Mouse (Mus musculus) lung, postnatal 0 days (tissue): ENCODE measurements around the gene Selenos. TPM values are rescaled to one million over a fixed set of nuclear protein-coding genes. Genes with fewer than 3 reads are reported as not detected.
A peak's percentile ranks its signal among the peaks of the same experiment; 100 is the strongest.

Experiments
- ATAC-seq: fragments of 200-750 bp; cut with Nextera tagmentation; 2 replicates; pipeline ENCODE4 v1.8.0; 2017; ENCODE audit warnings: moderate library complexity
- DNase-seq: peaks from one replicate; pipeline ENCODE4 v3.0.0-alpha.2; 2016; ENCODE audit warnings: low spot score
- H3K27ac ChIP-seq: fragments of 300-500 bp; sonication (generic); 2 replicates; pipeline ENCODE4 v1.5.1; 2014; ENCODE audit warnings: antibody characterized with exemption, mild to moderate bottlenecking, low read length, mixed read lengths
- H3K27me3 ChIP-seq: fragments of 300-500 bp; sonication (generic); replicated peaks from 2 replicates; pipeline ENCODE4 v1.6.1; 2014; ENCODE audit warnings: low read length, mixed read lengths; ENCODE audit not compliant: insufficient read depth
- H3K36me3 ChIP-seq: fragments of 300-500 bp; sonication (generic); 2 replicates; pipeline ENCODE4 v1.6.1; 2014; ENCODE audit warnings: low read length, mixed read lengths; ENCODE audit not compliant: insufficient read depth
- H3K4me1 ChIP-seq: fragments of 300-500 bp; sonication (generic); 2 replicates; pipeline ENCODE4 v1.6.1; 2014; ENCODE audit warnings: antibody characterized with exemption, low read depth, low read length, mixed read lengths; ENCODE audit not compliant: insufficient read depth
- H3K4me2 ChIP-seq: fragments of 300-500 bp; sonication (generic); replicated peaks from 2 replicates; pipeline ENCODE4 v1.6.1; 2014; ENCODE audit warnings: low read depth, mild to moderate bottlenecking, low read length, moderate library complexity, mixed read lengths
- H3K4me3 ChIP-seq: fragments of 300-500 bp; sonication (generic); 2 replicates; pipeline ENCODE4 v1.5.1; 2014; ENCODE audit warnings: low read depth, low read length
- H3K9ac ChIP-seq: fragments of 300-500 bp; sonication (generic); replicated peaks from 2 replicates; pipeline ENCODE4 v1.6.1; 2014; ENCODE audit warnings: low read depth, mild to moderate bottlenecking
- H3K9me3 ChIP-seq: fragments of 300-500 bp; sonication (generic); 2 replicates; pipeline ENCODE4 v1.6.1; 2016; ENCODE audit warnings: low read length, mixed read lengths
- CTCF ChIP-seq: IDR thresholded peaks from 2 replicates; pipeline ENCODE4 v1.5.1; 2016; ENCODE audit warnings: antibody characterized with exemption, mild to moderate bottlenecking
- EP300 ChIP-seq: IDR thresholded peaks from 2 replicates; pipeline ENCODE4 v1.6.1; 2016; ENCODE audit warnings: antibody characterized with exemption, mild to moderate bottlenecking, control low read depth
- WGBS: fragments of 180-500 bp; shearing (Covaris S2); extraction: QIAGEN DNeasy Blood & Tissue Kit; methylation state at CpG from one replicate; pipeline ENCODE4 v1.1.7; 2014; 5-methylcytosine and 5-hydroxymethylcytosine counted together
- polyA plus RNA-seq: library from polyadenylated mRNA; unstranded; fragments of >200 nt; fragmentation: Nextera tagmentation; extraction: Ambion mirVana; gene quantifications from 2 replicates; pipeline ENCODE4 v1.2.1, GENCODE M21; 2015

Gene Selenos
- polyA plus RNA-seq, 1 experiment from 2014 or later: 167 TPM

DNA sequence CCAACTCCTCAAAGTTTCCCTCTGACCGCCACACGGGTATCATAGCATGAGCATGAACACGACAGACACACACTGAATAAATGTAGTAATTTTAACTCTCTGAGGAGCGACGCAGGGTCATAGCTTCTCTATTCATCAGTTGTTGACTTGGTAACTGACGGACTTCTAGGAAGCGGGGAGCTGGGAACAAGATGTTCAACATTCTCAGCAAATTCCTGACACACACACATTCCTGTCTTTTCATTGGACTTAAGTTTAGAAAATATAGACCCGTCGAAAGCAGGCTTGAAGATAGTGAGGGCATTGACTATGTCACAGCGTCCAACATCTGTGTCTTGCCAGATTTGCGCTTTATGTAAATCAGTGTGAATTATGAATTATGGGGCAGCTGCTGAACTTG lies 27.8 kb downstream of the Selenos start:
- Histone ChIP-seq H3K27me3 (no peaks in the 10 kb centered on the region), H3K4me1 (peaks cover 13% of the 10 kb centered on the region; the same call in 1 of the 2 replicates), H3K9me3 (no peaks in the 10 kb centered on the region), H3K27ac (peak overlapping the region; percentile 52; the same call in 1 of the 2 replicates), H3K4me3 (no peak overlapping the region), H3K36me3 (no peaks in the 10 kb centered on the region), H3K4me2 (peak overlapping the region; percentile 14; the same call in 1 of the 2 replicates), H3K9ac (no peak overlapping the region)
- ATAC-seq: peak; percentile 5; the same call in 1 of the 2 replicates
- 43% methylated on average over 11 of the region's 11 CpGs for WGBS
- DNase-seq: peak; percentile 87
- TF ChIP-seq EP300: peak; percentile 89
- no peak for TF ChIP-seq CTCF

GRCm38 (mm10) chr7:66107930-66108329 lies 28.5 kb downstream of the Selenos start:
- H3K4me2 ChIP-seq: no peak overlapping the region
- no peak for TF ChIP-seq EP300
- peak; percentile 61 for TF ChIP-seq CTCF
- no peak overlapping the region for H3K9ac ChIP-seq
- H3K4me1 ChIP-seq: peaks cover 13% of the 10 kb centered on the region; the same call in 1 of the 2 replicates
- H3K27ac ChIP-seq: peak overlapping the region; percentile 86; the same call in 1 of the 2 replicates
- H3K4me3 ChIP-seq: no peak overlapping the region
- WGBS: 15% methylated on average over 7 of the region's 7 CpGs
- no peaks in the 10 kb centered on the region for H3K36me3 ChIP-seq
- DNase-seq (no peak), ATAC-seq (no peak)
- H3K9me3 ChIP-seq: no peaks in the 10 kb centered on the region
- no peaks in the 10 kb centered on the region for H3K27me3 ChIP-seq

DNA sequence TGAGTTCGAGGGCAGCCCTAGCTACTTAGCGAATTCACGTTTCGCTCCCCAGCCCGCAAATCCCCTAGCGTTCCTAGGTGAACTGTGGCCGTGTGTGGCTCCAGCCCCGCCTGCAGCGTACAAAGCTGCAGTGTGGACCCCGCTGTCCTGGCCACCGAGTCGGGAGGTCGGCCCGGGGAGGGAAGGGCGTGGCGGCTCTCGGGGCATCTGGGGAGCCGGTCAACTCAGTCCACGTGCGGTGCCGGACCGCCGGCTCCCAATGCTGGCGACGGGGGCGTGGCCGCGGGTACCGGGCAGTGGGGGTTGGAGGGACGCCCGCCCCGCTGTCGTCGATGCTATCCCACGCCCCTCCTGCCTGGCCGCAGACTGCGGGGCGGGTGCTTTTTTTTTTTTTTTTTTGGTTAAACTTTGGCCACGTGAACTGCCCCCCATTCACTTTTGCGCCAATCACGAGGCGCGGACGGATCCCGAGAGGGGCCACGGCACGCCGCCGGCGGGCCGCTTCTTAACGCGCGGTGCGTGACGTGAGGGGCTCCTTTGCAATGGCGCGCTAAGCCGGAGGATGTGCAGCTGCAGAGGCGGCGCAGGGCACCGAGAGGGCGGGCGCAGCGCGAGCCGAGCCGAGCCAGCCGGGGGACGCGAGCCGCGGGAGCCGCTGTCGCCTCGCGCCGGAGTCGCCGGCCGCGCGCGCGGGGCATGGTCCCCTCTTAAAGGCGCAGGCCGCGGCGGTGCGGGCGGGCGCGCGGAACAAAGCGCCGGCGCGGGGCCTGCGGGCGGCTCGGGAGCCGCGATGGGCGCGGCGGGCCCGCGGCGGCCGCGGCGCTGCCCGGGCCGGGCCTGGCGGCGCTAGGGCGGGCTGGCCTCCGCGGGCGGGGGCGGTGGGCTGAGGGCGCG lies 29.8 kb downstream of the Selenos start, which contains the start of gene Chsy1:
TSS of gene Chsy1 (plus strand) at position 555 of the 894 bp plus-strand sequence.
- no peak for TF ChIP-seq EP300
- no peak for TF ChIP-seq CTCF
- peak; percentile 79 for ATAC-seq
- under 1% methylated on average over 88 of the region's 123 CpGs for WGBS

GRCm38 (mm10) chr7:66109855-66110635 lies 30.6 kb downstream of the Selenos start:
- DNase-seq: peak; percentile 42
- peak; percentile 12 for ATAC-seq
- Histone ChIP-seq H3K27me3 (no peaks in the 10 kb centered on the region), H3K4me3 (peak overlapping the region; percentile 74), H3K27ac (peak overlapping the region; percentile 86), H3K9ac (peak overlapping the region; percentile 81), H3K4me2 (peak overlapping the region; percentile 89), H3K9me3 (no peaks in the 10 kb centered on the region), H3K4me1 (peaks cover 16% of the 10 kb centered on the region; the same call in 1 of the 2 replicates), H3K36me3 (no peaks in the 10 kb centered on the region)
- TF ChIP-seq EP300 (no peak), CTCF (no peak)
- WGBS: under 1% methylated on average over 43 of the region's 77 CpGs

More for the DNA sequence above, 29.8 kb downstream of the Selenos start, which contains the start of gene Chsy1:
- DNase-seq: peak; percentile 93
- Histone ChIP-seq H3K9ac (peak within 1 kb of the TSS; percentile 81), H3K36me3 (no peaks in the 10 kb centered on the region), H3K9me3 (no peaks in the 10 kb centered on the region), H3K27me3 (no peaks in the 10 kb centered on the region), H3K4me2 (peak within 1 kb of the TSS; percentile 89), H3K4me3 (peak within 1 kb of the TSS; percentile 74), H3K4me1 (peaks cover 16% of the 10 kb centered on the region; the same call in 1 of the 2 replicates), H3K27ac (peak within 1 kb of the TSS; percentile 86)

DNA sequence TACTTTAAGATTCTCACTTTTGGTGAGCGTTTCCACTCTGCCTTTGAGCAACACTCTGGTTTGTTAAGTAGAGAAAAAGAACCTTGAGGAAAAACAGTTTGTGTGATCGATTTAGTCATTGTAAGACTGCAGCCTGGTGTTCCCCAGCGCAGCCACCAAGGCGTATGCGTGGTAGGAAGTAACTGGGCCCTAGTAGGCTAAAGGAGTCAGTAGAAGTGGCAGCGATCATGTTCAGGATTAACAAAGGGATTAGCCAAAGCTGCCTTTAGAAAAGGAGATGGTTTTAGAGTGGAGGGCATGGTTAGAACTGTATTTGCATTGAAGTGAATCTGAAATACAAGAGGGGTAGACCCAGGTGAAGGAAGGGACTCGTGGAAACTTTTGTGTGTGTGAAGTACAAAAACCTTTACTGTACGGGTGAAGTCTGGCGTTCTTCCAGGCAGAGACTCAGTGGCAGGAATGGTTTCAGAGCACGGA lies 31.2 kb downstream of the Selenos start:
- no peak for DNase-seq
- TF ChIP-seq CTCF: no peak
- TF ChIP-seq EP300: no peak
- H3K27ac ChIP-seq: peak overlapping the region; percentile 86

GRCm38 (mm10) chr7:66111211-66111610 lies 31.8 kb downstream of the Selenos start:
- TF ChIP-seq CTCF: no peak
- TF ChIP-seq EP300: no peak
- no peak for DNase-seq
- H3K27me3 ChIP-seq: no peaks in the 10 kb centered on the region
- peak overlapping the region; percentile 81; the same call in 1 of the 2 replicates for H3K9ac ChIP-seq
- WGBS: 60% methylated on average over 10 of the region's 10 CpGs
- H3K9me3 ChIP-seq: no peaks in the 10 kb centered on the region
- ATAC-seq: no peak
- H3K4me3 ChIP-seq: peak overlapping the region; percentile 74
- no peaks in the 10 kb centered on the region for H3K36me3 ChIP-seq
- H3K27ac ChIP-seq: peak overlapping the region; percentile 86; the same call in 1 of the 2 replicates
- peaks cover 10% of the 10 kb centered on the region; the same call in 1 of the 2 replicates for H3K4me1 ChIP-seq
- H3K4me2 ChIP-seq: peak overlapping the region; percentile 89

More for the DNA sequence above, 31.2 kb downstream of the Selenos start:
- no peaks in the 10 kb centered on the region for H3K27me3 ChIP-seq
- H3K9me3 ChIP-seq: no peaks in the 10 kb centered on the region
- WGBS: 2% methylated on average over 10 of the region's 10 CpGs
- no peak for ATAC-seq
- H3K9ac ChIP-seq: peak overlapping the region; percentile 81
- H3K4me2 ChIP-seq: peak overlapping the region; percentile 89
- peaks cover 12% of the 10 kb centered on the region; the same call in 1 of the 2 replicates for H3K4me1 ChIP-seq
- peak overlapping the region; percentile 74 for H3K4me3 ChIP-seq
- no peaks in the 10 kb centered on the region for H3K36me3 ChIP-seq
